Mouse (Mus musculus) embryonic fibroblast, embryonic 13.5 days (primary cell): ENCODE data around the gene Rinl.

Source experiments
- CTCF ChIP-seq: IDR thresholded peaks from 2 replicates; pipeline ENCODE4 v1.5.1; 2011; ENCODE audit warnings: mild to moderate bottlenecking, control low read depth, low read length, moderate library complexity, borderline replicate concordance; ENCODE audit not compliant: insufficient read depth
- POLR2A ChIP-seq: IDR thresholded peaks from 2 replicates; pipeline ENCODE4 v1.6.1; 2011; ENCODE audit warnings: low read depth, mild to moderate bottlenecking, control low read depth, low read length, moderate library complexity

GRCm38 (mm10) chr7:28811228-28811627, 22.5 kb downstream of the Rinl start:
- TF ChIP-seq CTCF: no peak
- TF ChIP-seq POLR2A: peak; percentile 39; the same call in 1 of the 2 replicates
